Mouse (Mus musculus) erythroblast, adult 5-6 weeks (primary cell): Measurements from ENCODE around the gene Cd2bp2. TPM values are rescaled to one million over a fixed set of nuclear protein-coding genes. Genes with fewer than 3 reads are reported as not detected.

Source experiments
- ATAC-seq: replicated peaks from 2 replicates; pipeline ENCODE4 v1.8.0; 2016; ENCODE audit warnings: moderate number of reproducible peaks, mild to moderate bottlenecking, moderate TSS enrichment, inconsistent platforms; ENCODE audit not compliant: poor library complexity, low FRiP score, severe bottlenecking
- total RNA-seq, 2 experiments: library from RNA; stranded (forward) in 1 of 2; stranded (reverse) in 1 of 2; fragments of 150-400 nt in 1 of 2; fragments of 200-764, 138-1000 nt in 1 of 2; gene quantifications; 2 replicates each; pipeline versions ENCODE4 v1.2.3 to v1.2.4; 2015 to 2017; ENCODE audit warnings: low replicate concordance in 2 of 2

Cd2bp2 gene
- total RNA-seq, 2 experiments from 2014 or later, result 17.9 to 36.9 TPM

DNA sequence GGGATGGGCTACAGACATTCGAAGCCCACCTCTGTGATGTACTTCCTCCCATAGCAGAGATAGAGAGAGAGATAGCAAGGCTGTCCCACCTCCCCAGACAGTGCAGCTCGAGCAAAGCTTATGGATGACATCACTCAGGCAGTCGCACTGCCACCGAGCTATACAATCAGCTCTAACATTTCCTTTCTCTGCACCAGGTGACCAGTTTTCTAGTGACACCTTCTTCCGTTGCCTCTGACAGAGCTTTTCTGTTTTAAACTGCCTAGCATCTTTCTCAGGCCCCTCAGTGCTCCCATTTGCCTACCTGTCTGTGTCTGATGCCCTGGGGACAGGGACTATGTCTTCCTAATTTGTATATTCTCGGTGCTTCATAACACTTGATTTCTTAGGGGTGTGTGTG lies 24.6 kb upstream of the Cd2bp2 start:
- ATAC-seq, result no peak

DNA sequence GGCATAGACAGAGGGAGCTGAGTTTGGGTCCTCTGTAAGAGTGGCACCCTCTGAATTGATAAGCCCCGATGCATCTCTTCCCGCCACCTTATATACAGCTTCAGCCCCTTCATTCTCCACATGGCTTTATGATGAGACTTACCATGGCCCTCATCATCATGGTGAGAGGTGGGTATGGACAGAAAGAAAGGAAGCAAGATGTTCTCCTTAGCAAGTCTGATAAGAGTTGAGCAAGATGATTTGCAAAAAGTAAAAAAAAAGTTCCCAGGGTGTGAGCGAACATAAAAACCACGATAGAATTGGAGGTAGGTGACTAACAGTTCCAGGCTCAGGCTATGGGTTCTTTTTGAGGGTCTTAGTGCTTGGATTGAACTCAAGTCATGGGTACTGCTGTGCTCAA lies 22.8 kb upstream of the Cd2bp2 start:
- peak; percentile 52 for ATAC-seq

DNA sequence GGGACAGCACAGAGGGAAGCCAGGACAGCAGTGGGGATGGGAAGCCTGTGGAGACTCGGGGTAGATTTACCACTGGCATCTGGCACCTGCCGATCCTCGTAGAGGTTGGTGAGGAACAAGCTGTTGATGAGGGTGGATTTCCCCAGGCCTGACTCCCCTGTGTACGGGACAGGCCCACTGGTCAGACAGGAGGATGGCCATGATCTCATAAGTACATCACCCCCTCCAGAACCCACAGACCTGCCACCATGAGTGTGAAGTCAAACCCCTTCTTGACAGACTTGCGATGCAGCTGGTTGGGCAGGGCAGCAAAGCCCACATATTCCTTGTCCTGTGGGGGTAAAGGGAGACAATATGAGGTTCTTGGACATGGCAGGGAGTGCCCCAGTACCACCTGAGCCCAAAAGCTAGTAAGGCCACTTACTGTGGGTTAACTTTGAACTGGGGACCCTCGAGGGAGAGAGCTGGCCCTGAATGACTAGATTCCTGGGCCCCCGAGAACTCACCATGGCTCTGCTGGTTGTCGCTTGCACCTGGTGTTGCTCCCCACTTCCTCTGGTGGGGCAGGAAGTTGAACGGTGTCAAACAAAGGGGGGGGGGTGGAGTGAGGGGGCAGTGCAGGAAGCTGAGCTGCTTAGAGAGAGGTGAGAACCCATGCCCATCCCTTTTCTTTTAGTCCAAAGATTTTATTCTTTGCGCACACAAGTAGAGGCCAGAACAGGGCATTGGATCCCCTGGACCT lies 22.2 kb upstream of the Cd2bp2 start:
- no peak for ATAC-seq

DNA sequence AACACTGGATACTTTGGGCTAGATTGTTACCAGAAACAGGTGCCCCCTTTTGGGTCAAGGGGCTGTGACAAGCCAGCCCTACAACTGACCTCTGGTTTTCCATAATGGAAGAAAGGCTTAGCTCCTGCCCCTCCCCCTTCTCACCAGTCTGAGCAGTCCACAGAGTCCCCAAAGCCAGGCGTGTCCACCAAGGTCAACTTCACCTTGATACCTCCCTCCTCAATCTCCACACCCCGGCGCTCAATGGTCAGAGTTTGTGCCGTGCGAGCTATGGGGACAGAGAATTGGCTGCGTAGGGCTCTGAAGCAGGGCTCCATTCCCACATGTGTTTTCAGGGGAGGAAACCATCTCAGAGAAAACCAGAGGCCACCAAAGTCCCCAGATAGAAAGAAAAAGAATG lies 21.6 kb upstream of the Cd2bp2 start:
- ATAC-seq, result no peak

DNA sequence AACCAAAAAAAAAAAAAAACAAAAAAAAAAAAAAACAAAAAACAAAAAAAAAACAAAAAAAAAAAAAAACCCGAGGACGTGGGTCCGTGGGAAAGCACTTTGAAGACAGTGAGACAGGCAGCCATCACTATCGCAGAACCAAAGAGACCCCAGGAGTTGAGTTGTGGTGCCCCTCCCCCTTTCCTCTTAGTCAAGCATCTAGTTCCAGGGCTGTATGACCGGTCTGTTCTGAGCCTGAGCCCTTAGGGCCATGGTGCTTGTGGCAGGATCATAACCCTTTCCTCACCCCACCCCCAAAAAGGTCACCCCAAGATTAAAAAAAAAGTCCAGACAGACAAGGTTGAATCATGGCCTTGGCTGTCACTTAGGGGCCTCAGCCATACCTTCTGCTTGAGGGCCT lies 20.5 kb upstream of the Cd2bp2 start:
- no peak for ATAC-seq

DNA sequence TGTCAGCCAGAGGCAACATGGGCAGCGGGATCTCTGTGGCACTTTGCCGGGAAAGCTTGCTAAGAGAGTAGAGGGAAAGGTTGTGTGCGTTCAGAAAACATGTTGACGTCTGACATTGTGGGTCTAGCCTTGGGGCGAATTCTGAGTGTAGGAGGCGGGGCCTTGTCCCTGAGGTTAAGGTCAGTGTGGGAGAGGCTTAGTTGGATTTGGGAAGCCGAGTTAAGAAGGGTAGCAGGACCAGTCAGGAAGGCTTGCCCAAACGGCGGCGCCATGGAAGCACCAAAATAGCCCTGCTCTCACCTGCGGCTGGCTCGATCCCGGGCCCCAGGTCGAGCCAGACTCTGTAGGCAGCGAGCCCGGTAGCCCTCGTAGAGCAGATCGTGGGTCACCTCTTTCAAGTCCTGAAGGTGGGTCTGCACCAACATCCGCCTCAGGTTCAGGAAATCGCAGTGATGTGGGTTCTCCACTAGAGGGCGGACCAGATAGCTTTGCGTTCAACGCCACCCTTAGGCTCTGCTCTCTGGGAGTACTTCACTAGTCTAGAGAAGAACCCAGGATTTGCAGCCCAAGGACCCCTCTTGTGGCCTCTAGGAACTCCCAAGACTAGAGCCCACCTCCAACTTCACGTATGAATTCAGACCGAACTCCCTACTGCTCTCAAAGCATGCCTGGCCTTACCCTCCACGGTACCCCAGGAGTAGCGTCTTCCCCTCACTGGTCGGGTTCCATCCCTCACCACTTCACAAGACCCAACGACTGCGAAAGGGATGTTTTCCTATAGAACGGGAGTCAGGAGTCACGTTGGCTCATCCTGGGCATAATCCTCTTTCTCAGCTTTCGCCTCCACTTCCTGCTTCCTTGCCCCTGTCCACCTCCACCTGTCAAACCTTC lies 19.4 kb upstream of the Cd2bp2 start:
- peak; percentile 65 for ATAC-seq

DNA sequence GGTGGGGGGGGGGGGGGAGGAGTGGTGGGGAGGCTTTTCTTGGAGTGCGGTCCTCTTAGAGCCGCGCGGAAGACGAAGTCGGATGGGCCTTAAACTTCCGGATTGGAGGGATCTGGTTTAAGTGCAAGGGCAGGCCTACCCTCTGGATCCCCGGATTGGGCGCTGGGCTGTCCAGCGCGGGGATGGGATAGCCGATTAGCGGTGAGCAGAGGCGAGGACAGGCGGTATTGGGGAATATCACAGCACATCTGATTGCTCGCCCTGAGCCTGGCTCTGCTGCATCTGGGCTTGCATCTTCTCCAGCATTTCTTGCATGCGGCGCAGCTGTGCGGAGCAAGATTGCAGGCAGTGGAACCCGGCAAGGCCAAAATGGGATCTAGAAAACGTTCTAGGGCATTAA lies 18.7 kb upstream of the Cd2bp2 start:
- ATAC-seq, result no peak

DNA sequence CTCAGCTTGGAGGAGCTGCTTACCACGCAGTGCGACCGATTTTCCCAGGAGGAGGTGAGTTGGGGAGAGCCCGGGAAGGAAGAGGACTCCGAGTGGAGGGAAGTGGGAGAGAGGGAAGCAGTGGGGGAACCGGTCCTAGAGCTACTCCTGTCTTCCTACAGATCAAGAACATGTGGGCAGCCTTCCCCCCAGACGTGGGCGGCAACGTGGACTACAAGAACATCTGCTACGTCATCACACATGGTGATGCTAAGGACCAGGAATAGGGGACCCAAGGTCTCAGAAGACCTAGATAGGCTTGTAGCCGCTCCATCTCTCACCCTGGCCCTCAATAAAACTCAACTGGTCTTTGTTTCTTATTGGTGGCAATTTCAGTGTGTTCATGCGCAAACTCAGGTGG lies 18.1 kb upstream of the Cd2bp2 start:
- no peak for ATAC-seq

DNA sequence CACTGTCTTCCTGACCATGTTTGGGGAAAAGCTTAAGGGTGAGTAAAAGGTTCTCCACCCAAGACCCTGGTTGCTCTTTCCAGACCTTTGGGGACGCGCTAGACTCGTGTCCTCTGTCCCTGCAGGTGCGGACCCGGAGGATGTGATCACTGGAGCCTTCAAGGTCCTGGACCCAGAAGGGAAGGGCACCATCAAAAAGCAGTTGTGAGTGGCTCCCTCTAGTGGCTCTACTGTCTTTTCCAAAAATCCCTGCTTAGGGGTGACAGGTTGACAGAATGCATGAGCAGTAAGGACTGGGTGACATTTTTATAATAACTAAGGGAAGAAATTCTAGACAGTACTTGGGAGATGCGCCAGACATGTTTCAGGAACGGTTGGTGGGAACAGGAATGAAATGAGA lies 17.6 kb upstream of the Cd2bp2 start:
- ATAC-seq, result peak; percentile 30; the same call in 1 of the 2 replicates

DNA sequence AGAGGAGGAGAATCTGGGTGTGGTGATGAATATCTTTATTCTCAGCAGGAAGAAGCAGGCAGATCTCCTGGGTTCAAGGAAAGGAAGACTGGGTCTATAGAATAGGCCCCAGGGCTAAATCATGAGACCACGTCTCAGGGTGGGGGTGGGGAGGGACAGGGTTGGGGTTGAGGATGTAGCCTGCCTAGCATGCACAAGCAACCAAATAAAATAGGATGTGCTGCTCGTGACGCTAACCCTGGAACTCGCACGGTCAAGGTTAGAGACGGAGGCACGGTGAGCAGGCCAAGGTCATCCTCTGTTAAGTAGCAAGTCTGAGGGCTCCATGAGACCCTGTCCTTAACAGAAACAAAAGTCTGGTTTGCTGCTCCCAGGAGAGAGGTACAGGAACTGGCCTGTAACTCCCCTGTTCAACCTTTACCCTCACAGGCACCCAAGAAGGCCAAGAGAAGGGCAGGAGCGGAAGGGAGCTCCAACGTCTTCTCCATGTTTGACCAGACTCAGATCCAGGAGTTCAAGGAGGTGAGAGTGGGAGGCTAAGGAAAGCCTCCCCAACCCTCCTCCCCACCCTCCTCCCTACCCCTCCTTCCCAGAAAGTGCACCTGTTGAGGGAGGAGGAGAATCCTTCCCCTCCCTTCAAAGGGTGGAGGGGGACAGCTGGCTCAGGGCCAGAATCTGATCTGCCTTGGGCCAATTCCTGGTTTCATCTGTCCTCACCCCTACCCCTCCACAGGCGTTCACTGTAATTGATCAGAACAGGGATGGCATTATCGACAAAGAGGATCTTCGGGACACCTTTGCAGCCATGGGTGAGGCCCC lies 16.8 kb upstream of the Cd2bp2 start:
- ATAC-seq, result no peak

DNA sequence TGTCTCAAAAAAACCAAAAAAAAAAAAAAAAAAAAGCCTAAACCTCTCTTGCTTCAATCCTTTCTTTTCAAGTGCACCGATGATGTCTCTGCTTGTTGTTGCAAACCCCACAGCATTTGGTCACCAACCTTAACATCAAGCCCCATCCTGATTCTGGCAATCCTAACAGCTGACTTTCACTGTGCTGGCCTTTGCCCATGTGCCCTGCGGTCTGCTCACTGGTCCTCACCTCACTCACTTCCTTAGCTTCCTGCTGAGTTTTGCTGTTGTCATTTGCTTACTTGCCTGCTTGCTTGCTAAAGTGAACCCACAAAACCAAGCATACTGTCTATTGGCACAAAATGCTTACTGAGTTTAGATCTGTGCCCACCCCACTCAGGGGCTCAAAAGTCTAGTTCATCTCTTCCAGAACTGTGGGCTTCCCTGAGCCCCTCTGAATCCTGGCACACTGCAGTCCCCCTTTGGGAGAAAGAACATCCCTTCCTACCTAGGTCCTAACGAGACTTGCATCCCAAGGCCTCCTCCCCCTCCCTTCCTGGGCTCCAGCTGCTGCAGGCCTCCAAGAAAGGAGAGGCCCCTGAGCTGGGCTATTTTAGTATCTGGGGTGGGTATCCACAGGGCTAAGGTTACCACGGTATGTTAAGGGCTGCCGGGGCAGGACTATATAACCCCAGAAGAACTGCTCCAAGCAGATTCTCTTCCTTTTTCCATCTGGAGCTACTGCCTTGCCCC lies 15.3 kb upstream of the Cd2bp2 start:
- no peak for ATAC-seq

DNA sequence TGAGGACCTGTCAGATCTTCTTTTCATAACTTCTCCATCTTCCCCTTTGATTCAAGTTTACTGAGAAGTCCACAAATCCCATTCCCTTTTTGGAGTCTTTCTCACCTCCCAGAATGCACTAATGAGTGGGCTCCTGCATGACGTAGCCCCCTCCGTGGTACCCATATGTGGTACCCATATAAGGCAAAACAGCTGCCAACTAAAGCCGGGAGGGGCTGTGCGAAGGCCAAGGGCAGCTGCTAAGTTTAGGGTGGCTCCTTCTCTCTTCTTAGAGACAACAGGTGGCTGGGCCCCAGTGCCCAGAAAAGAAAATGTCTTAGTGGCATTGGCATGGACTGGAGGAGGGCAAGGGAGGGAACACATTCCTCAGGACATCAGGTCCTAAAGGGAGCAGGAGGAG lies 14.4 kb upstream of the Cd2bp2 start:
- ATAC-seq, result no peak

DNA sequence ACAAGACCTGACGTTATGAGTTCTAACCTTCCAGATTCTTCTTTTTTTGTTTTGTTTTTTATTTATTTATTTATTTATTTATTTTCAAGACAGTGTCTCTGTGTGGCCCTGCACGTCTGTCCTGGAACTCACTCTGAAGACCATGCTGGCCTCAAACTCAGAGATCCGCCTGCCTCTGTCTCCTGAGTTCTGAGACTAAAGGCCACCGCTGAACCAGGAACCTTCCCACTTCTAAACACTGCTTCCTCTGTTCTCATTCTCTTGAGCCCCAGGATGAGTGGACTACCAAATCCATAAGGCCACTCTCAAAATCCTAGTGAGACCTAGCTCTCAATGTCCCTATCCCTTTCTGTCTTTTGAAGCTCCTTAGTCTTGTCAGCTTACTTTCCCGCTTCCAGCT lies 14.0 kb upstream of the Cd2bp2 start:
- ATAC-seq, result no peak

DNA sequence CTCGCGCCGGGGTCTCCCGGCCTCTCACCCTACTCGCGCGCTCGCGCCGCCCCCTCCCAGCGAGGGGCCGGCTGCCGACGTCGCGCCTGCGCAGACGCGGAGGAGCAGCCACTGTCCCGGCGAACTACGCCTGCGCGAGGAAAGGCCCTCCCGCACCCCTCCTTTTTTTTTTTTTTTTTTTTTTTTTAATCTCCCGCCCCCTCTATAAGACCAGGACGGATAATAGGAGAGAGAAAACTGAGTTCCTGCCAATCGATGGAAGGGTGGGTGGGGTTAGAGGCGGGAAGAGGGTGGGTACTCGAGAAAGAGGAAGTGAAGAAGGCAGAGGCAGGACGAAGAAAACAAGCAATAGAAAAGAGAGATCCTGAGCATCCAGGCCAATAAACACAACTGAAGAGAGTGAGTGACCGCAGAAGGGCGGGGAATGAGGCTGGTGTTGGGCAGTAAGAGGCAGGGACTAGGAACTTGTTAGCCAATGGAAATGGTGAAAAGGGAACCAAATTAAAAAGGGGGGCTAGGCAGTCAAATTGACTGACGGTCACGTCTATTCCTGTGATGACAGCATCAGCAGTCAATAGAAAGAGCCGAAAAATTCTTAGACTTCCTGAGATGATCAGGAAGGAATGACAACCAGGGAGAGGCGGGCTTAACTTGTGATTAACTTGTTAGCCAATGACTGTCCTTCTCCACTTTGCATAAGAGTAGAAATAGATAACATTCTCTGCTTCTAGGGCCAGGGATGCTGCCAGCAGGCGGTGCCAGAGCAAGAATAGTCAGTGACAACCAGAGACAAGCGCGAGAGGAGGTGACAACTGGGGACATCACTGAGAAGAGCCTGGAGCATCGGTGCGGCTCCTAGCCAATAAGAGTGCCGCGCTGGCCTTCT lies 12.9 kb upstream of the Cd2bp2 start, which contains the start of gene Mylpf:
Gene Mylpf (plus strand): TSS at position 338 of the 886 bp plus-strand sequence.
- ATAC-seq, result peak; percentile 77

DNA sequence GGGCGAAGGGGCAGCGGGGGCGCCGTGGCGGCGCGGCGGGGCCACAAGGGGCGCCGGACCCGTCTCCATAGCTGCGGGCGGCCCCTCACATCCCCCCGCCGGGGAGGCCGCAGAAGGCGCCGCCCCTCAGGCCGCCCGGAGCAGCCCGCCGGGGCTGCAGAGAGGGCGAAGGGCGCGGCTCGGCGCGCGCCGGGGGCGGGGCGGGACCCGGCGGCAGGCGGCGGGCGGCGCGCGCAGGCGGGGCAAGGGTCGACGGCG lies 12.4 kb upstream of the Cd2bp2 start, which contains the start of gene Tbc1d10b:
Gene Tbc1d10b (minus strand): TSS at position 174 of the 258 bp plus-strand sequence.
- ATAC-seq, result no peak; the same call in 1 of the 2 replicates

DNA sequence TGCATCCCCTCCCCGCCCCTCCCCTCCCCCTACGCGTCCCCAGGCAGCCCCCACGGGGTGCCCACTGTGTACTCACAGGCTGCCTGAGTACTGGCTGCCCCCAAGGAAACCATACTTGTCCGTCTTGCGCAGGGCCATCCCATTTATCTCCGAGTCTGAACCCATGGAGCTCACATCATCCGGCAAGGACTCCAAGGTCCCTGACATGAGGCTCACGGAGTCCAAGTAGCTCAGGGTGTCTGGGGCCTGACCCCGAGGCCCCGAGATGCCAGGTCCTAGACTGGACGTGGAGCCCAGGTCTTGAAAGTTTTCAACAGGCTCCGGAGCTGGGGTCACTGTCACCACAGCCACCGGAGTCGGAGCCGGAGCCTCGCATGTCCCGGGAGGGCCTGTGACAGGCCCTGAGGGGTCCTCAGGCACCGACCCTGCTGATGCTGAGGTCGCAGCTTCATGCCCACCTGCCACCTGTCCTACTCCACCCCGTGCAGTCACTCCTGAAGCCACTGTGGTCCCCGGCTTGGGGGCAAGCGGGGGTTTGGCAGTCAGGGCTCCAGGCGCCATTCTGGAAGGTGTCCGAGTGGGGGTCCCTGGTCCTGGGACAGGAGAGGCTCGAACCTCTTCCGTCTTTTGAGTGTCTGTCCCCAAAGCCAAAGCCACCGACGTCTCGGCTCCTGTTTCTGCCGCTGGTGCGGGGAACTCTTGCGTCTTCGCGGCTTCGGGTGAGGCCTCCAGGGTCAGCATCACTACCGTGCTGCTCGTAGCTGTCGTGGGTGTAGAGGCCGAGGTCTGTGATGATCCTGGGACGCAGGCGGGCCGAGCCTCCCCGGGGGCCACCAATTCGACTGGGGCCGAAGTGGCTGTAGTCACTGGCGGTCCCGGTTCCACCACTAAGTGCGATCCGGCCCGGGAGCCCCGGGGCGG lies 11.8 kb upstream of the Cd2bp2 start:
- peak; percentile 6 for ATAC-seq

DNA sequence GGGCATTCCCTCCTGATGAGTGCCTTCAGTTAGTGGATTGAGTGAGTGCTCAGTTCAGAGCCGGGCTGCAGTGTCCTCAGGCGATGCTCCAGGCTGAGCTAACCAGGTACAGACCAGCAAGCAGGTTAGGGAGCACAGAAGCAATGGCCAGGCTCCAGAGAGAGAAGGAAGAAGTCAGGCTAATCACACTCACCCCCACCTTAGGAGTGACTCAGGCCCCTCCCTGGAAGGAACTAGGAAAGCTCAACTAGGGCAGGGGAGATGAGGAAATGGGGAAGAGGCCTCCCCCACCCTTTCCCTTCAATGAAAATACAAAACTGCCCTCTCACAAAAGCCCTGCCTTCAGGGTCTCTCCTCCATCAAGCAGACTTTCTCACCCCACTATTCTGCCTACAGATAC lies 10.8 kb upstream of the Cd2bp2 start:
- peak; percentile 32 for ATAC-seq

DNA sequence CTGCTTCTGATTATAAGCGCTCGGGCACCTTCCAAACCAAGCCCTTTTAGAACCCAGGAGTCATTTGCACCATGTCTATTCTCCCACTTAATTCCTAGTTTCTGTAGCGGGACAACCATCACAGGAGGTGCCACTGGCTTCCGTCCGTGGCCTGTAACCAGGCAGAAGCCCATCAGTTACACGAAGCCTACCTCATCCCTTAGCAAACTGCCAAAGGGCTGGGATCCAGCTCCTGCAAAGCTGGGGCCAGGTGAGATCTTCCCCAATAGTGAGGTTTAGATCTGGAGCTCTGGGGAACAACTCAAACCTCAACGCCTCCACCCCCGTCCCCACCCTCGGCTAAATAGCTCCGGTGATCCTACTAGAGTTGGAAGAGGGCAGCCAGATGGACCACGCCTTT lies 634 bp upstream of the Cd2bp2 start:
- peak; percentile 5; the same call in 1 of the 2 replicates for ATAC-seq
